Comparison of ENCODE assay signal across 8 mouse cellular contexts in genomic region chr3:89277281-89278021, GRCm38 (mm10). TPM values are rescaled to one million over a fixed set of nuclear protein-coding genes. Genes with fewer than 3 reads are reported as not detected.
DNase-seq lines count a peak whose midpoint lies in the region; ATAC-seq and TF ChIP-seq lines count a peak whose summit lies in the region.

No protein-coding gene starts in this region.

- WGBS in neural tube, embryonic 11.5 days: 48% methylated on average over 14 of the region's 14 CpGs
- WGBS in lung, embryonic 14.5 days: 26% methylated on average over 14 of the region's 14 CpGs

- H3K9ac ChIP-seq in neural tube, embryonic 11.5 days (ENCODE audit: low read length): no peak overlapping the region
- peak overlapping the region; percentile 74 for H3K9ac ChIP-seq in lung, embryonic 14.5 days

- H3K27me3 ChIP-seq in neural tube, embryonic 11.5 days (ENCODE audit: control insufficient read depth, insufficient read depth, low read length): peaks cover 27% of the 10 kb centered on the region
- peaks cover 18% of the 10 kb centered on the region for H3K27me3 ChIP-seq in lung, embryonic 14.5 days (ENCODE audit: insufficient read depth, low read length)

- no peak for DNase-seq in neural tube, embryonic 11.5 days (ENCODE audit: low spot score)
- DNase-seq in neural tube, embryonic 10.5 days (ENCODE audit: extremely low spot score, low spot score): no peak
- DNase-seq in gonadal fat pad, adult 2 months (ENCODE audit: low read depth): peak; percentile 63
- DNase-seq in kidney, adult 18-20 months: peak; percentile 57
- DNase-seq in lung, embryonic 14.5 days: peak; percentile 63
- no peak for DNase-seq in natural killer cell, adult 2 months (ENCODE audit: low spot score in 2 of 2)
- DNase-seq in spleen, postnatal 14 days (ENCODE audit: low spot score in 2 of 2): no peak
- DNase-seq in spleen, postnatal 36 days (ENCODE audit: low spot score in 2 of 2): no peak

- H3K36me3 ChIP-seq in neural tube, embryonic 11.5 days (ENCODE audit: control insufficient read depth, insufficient read depth, low read length): no peaks in the 10 kb centered on the region
- H3K36me3 ChIP-seq in lung, embryonic 14.5 days (ENCODE audit: insufficient read depth): peaks cover 16% of the 10 kb centered on the region

- peak overlapping the region; percentile 19; the same call in 1 of the 2 replicates for H3K4me2 ChIP-seq in neural tube, embryonic 11.5 days (ENCODE audit: low read depth)
- H3K4me2 ChIP-seq in lung, embryonic 14.5 days: peak overlapping the region; percentile 92

- peak overlapping the region; percentile 6; the same call in 1 of the 2 replicates for H3K4me3 ChIP-seq in neural tube, embryonic 11.5 days (ENCODE audit: low read depth, low read length)
- peak overlapping the region; percentile 61 for H3K4me3 ChIP-seq in lung, embryonic 14.5 days (ENCODE audit: low read depth, low read length)

- H3K27ac ChIP-seq in neural tube, embryonic 11.5 days (ENCODE audit: low read depth, low read length): no peak overlapping the region
- peak overlapping the region; percentile 94 for H3K27ac ChIP-seq in lung, embryonic 14.5 days (ENCODE audit: low read depth)

- peaks cover 14% of the 10 kb centered on the region for H3K4me1 ChIP-seq in neural tube, embryonic 11.5 days (ENCODE audit: control insufficient read depth, insufficient read depth, low read length)
- H3K4me1 ChIP-seq in lung, embryonic 14.5 days (ENCODE audit: insufficient read depth): peaks cover 9% of the 10 kb centered on the region; the same call in 1 of the 2 replicates

- H3K9me3 ChIP-seq in neural tube, embryonic 11.5 days (ENCODE audit: control insufficient read depth, low read length): no peaks in the 10 kb centered on the region
- H3K9me3 ChIP-seq in lung, embryonic 14.5 days (ENCODE audit: low read depth, low read length): no peaks in the 10 kb centered on the region

- TF ChIP-seq CTCF in lung, embryonic 14.5 days (IDR thresholded peaks at IDR 0.05; ENCODE audit: low read depth): 0 out of 2 replicates have a peak, but pooled peaks have one; percentile 3

- no peak for ATAC-seq in neural tube, embryonic 11.5 days (ENCODE audit: insufficient read depth, low FRiP score, low TSS enrichment)
- no peak for ATAC-seq in lung, embryonic 14.5 days (ENCODE audit: insufficient read depth)

RNA-seq across cellular contexts. Expression of gene Efna1, which starts 3.5 kb away (rescaled TPM):
- polyA plus RNA-seq in neural tube, embryonic 11.5 days (2014; fragmentation: Nextera tagmentation; extraction: Ambion mirVana): 13.7 and 15.9 TPM in 2 replicates
- polyA plus RNA-seq in gonadal fat pad, adult 2 months (2012; rRNA removed): 36.7 and 40.9 TPM in 2 replicates
- 68.3 and 70.4 TPM in 2 replicates for polyA plus RNA-seq in lung, embryonic 14.5 days (2014; fragmentation: Nextera tagmentation; extraction: Ambion mirVana)

RNA-seq across cellular contexts. Expression of gene Slc50a1, which starts 7.1 kb away (rescaled TPM):
- 33.8 and 37.6 TPM in 2 replicates for polyA plus RNA-seq in neural tube, embryonic 11.5 days (2014; fragmentation: Nextera tagmentation; extraction: Ambion mirVana)
- polyA plus RNA-seq in gonadal fat pad, adult 2 months (2012; rRNA removed): 264 and 294 TPM in 2 replicates
- 58.5 and 60.2 TPM in 2 replicates for polyA plus RNA-seq in lung, embryonic 14.5 days (2014; fragmentation: Nextera tagmentation; extraction: Ambion mirVana)

RNA-seq across cellular contexts. Expression of gene Dpm3, which starts 18.3 kb away (rescaled TPM):
- 86.1 and 88.5 TPM in 2 replicates for polyA plus RNA-seq in neural tube, embryonic 11.5 days (2014; fragmentation: Nextera tagmentation; extraction: Ambion mirVana)
- polyA plus RNA-seq in gonadal fat pad, adult 2 months (2012; rRNA removed): 481 and 623 TPM in 2 replicates
- polyA plus RNA-seq in lung, embryonic 14.5 days (2014; fragmentation: Nextera tagmentation; extraction: Ambion mirVana): 118 and 119 TPM in 2 replicates

RNA-seq across cellular contexts. Expression of gene Trim46, which starts 31.3 kb away (rescaled TPM):
- 11.6 and 12.8 TPM in 2 replicates for polyA plus RNA-seq in neural tube, embryonic 11.5 days (2014; fragmentation: Nextera tagmentation; extraction: Ambion mirVana)
- polyA plus RNA-seq in gonadal fat pad, adult 2 months (2012; rRNA removed): 3.0 and 3.3 TPM in 2 replicates
- 5.7 and 6.3 TPM in 2 replicates for polyA plus RNA-seq in lung, embryonic 14.5 days (2014; fragmentation: Nextera tagmentation; extraction: Ambion mirVana)

RNA-seq across cellular contexts. Expression of gene Krtcap2, which starts 31.7 kb away (rescaled TPM):
- 237 and 255 TPM in 2 replicates for polyA plus RNA-seq in neural tube, embryonic 11.5 days (2014; fragmentation: Nextera tagmentation; extraction: Ambion mirVana)
- polyA plus RNA-seq in gonadal fat pad, adult 2 months (2012; rRNA removed): 120 and 144 TPM in 2 replicates
- polyA plus RNA-seq in lung, embryonic 14.5 days (2014; fragmentation: Nextera tagmentation; extraction: Ambion mirVana): 293 and 312 TPM in 2 replicates

Comparison
In these comparisons a context has a peak if more than half of its experiments do, and no peak if none do; other contexts are left out.
1. DNase-seq: peak in gonadal fat pad, adult 2 months (single experiment), kidney, adult 18-20 months (single experiment) and lung, embryonic 14.5 days (single experiment); none in neural tube, embryonic 11.5 days (single experiment), neural tube, embryonic 10.5 days (single experiment), natural killer cell, adult 2 months (0 of 2), spleen, postnatal 14 days (0 of 2) and spleen, postnatal 36 days (0 of 2).